Mouse (Mus musculus) mouse trophoblast stem cell (cell line): ENCODE data around the gene Apopt1.

Source experiments
- in situ Hi-C, 2 experiments: fragments of 300-500 bp; cut with MseI, MboI; formaldehyde crosslinking; loops; 2 replicates in 1 of 2; 3 replicates in 1 of 2; pipeline ENCODE4 v1.15.1; 2025

Apopt1 gene

DNA sequence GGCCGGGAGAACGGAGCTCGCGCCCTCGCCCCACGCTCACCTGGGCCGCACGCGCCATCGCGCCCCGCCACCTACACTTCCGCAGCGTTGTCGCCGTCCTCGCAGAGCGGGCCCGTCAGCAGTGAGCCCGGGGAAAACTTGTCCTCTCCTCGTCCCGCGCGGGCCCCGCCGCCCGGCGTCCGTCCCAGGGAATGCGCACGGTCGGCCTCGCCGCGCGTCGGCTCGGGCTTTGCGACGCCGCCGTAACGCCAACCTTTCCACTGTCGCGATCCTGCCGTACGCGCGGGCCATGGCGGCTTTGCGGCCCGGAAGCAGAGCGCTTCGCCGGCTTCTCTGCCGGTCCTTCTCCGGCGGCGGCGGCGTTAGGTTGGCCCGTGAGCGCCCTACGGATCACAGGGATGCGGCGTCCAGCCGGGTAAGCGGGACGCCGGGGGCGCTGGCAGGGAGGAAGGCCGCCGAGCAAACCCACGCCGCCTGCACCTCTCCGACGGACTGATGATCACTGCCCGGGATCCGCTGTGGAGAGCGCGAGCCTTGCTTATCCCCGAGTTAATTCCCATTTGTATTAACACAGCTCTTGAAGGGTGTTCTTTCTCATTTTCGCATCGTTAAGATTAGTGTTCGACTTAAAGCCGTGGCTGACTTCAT is at the start of gene Apopt1, which contains the start of gene Bag5:
TSS of gene Apopt1 (plus strand) at position 258 of the 648 bp plus-strand sequence.
TSS of gene Bag5 (minus strand) at position 254 of the 648 bp plus-strand sequence.
- in situ Hi-C loops: no loop called here

DNA sequence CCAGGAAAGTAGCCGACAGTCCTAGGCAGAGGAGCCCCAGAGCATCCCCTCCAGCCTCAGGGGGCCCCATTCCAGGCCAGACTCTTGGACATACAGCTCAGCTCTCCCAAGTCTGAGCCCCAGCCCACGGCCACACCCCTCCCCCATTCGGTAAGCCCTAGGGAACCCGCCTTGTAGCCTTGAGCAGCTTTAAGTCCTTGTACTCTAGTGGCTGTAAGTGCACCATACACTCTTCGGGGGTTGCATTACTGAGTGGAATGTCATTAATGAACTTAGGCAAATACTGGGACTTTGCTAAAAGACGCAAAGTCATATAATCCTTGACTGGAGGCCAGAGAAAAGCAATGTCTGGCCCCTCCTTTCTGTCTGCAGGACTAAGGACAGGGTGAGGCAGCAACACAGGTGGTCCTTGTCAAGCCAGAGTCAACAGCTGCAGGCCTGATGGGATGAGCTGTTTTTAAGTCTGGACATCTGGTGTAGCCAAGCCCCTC is 48.9 kb upstream of the Apopt1 start:
- in situ Hi-C loops: no loop called here

DNA sequence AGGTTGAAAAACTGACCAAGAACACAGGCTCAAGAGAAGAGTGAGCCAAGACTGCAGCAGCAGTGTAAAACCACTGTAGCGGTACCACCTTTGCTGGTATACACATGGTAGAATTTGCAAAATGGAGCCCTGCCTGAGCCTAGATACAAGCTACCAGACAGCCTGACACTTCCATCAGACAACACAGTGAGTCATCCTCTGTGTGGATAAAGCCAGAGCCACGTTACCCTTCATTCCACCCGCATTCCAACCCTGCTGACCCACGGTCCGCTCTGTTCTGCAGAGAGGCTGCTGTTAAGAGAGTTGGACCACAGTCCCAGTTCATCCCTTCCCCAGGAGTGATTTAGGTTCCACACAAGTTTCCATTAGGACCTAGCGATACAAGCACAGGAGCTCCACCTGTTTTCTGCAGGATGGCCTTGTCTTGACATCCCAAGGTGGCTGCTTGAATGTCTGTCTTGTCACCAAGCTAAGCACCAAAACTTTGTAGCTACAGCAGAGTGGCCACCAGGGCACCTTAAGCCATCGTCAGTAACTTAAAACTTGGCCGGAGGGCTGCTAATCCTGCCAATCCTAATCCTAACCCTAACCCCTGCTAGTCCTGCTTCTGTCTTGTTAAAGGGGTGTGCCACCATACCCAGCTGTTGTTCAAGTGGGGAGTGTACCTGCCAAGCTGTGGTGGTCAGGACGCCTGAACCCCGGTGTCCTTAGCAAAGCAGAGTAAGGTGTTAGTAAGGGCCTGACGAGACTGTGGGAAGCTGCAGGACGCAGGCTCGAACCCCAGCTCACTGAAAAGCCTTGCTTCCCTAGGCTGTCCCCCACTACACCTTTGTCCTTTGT is 47.8 kb upstream of the Apopt1 start:
- in situ Hi-C loops: no loop called here

DNA sequence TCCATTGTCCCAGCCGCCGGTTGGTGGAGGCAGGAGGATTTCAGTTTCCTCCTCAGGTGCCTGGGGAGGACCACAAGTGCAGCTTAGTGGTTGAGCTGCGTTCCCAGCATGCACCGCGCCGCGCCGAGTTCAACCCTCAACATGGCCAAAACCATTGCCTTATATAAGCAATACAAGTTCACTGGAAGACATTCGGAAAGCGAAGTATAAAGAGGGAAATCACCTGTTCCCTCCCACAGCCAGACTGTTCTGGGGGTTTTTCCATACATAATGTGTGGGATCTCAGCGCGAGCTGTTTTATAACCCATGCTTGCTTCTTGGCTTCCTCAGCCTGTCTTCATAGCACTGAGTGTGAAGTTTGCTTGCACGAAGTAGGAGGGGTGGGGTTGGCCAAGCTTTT is 46.7 kb upstream of the Apopt1 start:
- in situ Hi-C loops: no loop called here

DNA sequence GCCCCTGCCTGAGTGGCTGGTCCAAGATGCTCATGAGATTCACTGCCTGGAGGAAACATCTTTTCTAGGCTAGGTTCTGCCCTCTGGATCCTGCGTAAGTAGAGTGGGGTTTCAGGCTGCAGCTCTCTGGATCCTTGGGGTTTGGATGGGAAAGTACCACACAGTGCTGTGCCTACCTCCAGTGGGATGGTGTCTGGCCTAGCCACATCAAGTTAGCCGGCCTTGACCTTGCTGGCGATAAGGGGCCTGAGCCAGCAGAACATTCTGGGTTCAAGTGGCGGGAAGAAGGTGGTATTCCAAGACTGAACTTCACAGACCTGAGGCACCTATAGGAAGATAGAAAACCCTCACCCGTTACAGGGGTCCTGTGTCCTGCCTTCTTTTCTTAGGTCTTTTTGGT is 45.6 kb upstream of the Apopt1 start:
- in situ Hi-C loops: no loop called here

DNA sequence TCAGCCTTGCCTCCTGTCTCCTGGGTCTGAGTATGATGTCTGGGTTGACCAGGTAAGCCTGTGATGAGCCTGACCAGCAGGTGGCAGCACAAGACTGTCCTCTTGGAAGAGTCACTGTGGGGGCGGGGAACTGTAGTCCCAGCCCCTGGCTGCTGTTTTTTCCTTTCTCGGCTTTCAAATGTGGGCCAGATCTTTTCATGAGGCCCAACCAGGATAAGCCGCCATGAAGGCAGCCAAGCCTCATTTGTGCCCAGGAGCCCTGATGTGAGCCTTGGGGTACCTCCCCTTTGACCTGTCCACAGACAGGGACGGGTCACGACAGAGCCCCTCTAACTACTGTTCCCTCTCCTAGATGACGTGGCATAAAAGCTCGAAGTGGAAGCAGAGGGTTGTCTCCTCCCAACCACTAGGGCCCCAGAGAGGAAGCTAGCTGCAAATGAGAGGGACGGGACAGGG is 44.6 kb upstream of the Apopt1 start:
- in situ Hi-C loops: no loop called here

DNA sequence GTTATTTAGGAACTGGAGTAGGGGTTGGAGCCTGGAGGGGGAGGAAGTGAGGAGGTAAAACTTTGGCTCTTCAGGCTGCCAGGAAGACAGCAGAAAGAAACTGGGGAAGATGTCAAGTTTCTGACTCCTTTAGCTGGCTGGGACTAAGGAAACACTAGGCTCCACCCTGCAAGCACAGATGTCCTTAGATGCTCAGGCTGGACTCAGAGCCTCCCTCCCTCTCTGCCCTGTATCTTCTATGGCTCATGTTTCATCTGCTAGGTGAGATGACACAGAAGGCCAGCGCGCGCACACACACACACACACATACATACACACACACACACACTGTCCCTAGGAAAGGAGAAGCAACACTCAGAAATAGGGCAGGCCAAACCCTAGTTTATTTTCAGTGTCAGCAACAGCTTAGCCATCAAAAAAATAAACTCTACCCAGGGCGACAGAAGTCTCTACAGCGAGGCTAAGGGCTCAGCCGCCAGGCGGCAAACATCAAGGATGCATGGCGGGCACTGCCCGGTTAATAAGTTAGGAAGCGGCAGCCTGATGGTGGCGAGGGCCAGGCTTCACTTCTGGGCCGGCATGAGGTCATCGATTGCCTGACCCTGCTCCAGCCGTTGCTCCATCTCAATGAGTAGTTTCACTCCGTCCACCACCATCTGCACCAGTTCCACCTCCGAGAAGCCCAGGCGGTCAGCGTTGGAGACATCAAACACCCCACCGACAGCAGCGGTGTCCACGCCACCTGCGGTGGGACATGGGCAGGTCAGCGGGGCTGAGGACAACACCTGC is 43.9 kb upstream of the Apopt1 start:
- in situ Hi-C loops: no loop called here

DNA sequence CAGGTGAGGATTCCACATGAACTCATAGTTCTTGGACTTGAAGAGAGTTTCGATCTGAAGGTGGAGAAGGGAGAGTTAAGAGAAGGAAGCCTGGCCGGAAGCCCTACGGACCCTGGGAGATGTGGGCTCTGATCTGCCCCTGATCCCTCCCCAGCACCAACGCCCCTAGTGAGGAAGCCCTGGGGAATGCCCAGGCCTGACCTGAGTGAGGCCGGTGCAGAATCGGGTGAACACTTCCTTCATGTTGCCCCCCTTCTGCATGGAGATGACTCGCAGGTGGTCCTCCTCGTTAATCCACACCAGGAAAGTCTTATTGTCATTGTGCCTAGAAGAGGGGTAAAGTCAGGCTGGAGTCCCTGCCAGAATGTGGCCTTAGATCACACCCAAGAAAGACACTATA is 43.1 kb upstream of the Apopt1 start:
- in situ Hi-C loops: no loop called here

DNA sequence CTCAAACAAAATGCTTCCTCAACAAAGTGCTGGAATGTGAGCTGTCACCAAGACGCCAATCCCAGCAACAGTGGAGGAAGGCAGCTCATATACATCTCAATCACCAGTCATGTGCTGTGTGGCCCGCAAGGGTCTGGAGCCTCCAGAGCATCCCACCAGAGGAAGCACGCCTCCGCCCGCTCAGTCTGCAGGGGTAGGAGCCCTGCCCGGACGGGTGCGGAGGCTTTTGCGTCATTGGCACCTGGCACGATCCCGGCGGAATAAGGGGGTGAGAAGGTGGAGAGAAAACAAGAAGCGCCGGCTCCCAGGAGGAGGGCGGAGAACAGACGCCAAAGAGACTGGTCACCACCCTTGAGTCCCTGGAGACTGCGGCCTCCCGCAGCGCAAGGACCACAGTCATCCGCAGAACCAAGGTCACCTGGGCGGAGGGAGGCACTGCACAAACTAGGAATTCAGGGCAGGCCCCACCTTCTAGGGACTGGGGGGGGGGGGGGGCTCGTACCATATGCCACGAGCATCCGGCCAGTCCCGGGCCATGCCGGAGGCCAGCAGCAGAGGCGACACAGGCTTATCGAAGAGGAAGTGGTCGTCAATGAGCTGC is 42.6 kb upstream of the Apopt1 start:
- in situ Hi-C loops: no loop called here

DNA sequence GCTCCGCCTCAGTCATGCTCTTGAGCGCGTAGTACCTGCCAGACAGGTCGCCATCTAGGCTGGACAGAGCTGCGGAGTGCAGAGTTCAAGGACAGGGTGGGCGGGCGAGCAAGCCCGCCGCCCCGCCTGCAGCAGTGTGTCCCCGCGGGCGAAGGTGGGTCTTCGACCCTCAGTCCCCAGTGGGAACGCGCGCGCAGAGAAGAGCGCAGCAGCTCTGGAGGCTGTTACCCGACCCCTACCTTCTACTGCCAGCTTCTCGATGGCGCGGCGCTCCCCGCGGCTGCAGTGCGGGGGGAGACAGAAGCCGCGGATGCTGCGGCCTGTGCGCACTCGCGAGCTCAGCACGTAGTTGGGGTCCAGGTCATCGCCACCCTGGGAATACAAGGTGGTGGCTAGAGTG is 42.1 kb upstream of the Apopt1 start:
- in situ Hi-C loops: no loop called here

DNA sequence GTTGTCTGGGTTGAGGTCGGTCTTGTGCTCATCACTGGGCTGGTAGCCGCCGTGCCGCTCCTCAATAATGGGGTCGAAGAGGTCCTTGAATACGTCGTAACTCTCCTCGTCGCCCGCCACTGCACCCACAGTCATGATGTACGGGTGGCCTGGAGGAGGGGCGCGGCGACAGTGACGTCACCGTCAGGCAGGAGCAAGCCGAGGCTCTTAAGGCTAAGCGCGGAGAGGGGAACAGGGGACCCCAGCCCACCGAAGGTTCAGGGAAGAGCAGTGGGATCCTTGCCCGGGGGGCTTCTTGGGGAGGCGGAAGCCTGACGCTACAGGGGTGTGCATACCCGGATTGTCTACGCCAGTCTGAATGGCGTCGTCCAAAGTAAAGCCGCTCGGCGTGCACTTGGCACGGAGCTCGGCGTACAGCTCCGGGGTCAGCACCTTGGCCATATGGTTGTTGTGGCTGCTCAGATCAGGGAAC is 41.6 kb upstream of the Apopt1 start:
- in situ Hi-C loops: no loop called here

DNA sequence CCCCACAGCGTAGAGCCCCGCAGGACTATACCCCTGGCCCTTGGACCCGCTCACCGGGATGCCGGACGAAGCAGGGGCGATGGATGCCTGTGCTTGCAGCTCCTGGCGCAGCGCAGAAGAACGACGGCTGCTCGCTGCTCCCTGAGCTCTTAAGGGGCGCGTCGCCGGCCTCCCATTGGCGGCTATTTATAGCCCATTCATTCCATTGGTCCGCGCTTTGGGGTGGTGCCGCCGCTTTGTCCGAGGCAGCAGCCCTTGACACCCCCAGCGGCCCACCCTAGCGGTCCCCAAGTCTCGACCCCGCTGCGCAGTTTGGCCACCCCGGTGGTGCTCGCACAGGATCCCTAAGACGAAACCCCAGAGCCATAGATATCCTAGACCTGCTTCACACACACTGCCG is 40.9 kb upstream of the Apopt1 start, which contains the start of gene Ckb:
TSS of gene Ckb (minus strand) at position 163 of the 400 bp plus-strand sequence.
- in situ Hi-C loops: no loop called here

DNA sequence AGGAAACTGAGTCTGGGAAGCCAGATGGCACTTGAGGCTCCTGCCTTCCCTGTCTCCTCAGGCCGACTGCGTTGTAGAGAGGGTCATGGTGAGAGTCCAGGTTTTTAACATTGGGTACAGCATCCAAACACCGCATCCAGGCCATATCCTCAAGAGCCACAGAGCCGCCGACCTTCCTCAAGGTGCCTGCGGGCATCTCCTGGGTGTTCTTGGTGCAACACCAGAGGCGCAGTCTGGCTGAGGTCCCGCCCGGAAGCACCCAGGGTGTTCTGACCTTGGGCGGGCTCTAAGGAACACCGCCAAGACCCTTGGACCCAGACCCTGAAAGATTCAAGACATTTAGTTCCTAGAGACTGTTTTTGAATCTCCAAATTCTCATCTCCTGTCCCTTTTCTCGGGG is 40.5 kb upstream of the Apopt1 start:
- in situ Hi-C loops: no loop called here

DNA sequence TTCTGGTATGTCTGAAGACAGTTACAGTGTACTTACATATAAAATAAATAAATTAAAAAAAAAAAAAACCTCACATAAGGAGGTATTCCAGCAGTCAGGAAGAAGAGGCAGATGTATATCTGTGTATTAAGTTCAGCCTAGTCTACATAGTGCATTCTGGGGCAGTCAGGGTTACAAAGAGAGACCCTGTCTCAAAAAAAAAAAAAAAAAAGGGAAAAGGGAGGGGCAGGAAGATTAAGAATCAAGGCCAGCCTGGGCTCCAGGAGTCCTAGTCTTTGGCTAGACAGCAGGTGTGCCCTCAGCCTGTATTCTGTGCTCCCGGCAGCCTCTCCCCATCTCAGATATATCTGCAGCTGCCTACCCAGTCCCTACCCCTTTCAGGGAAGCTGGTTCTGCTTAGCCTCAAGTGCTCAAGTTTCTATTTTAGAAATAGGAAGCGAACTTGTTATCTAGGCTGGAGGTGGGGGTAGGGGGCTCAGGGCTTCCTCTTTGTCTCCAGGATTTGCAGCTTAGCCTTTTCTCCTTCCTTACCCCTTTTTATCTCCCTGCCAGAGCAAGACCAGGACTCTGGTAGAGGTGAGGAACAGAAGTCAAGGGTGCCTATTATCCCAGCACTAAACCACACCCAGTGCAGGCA is 38.1 kb upstream of the Apopt1 start:
- in situ Hi-C loops: no loop called here

DNA sequence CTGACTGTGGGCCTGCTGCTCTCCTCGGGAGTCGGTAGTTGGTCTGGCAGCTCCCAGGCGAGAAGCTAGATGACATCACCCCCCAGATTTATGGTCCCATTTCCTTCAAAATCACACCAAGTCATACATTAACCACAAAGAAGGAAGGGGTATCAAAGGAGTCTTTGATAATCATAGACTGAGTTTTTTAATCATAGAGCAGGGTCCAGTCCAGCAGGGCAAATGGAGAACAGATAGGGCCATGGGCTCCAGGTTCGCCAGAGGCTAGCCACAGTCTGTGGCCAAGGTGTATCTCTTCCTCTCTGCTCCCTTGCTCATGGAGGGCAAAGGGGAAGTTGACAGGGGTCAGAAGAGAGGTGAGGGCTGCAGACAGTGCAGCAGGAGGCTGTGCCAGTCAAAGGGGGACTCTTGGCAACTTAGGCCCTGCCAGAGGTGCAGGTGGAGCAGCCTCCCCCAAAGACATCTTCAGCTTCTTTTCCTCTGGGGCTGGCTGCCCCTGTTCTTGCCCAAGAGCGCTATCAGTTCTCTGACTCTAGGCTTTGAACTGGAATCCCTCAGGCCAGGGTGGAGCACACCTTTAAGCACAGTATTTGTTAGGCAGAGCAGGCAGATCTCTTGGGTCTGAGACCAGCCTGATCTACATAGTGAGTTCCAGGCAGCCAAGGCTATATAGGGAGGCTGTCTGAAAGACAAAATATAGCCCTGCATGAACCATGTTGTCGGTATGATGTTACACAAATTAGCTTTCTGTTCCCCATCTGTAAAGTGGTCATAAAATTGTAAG is 37.1 kb upstream of the Apopt1 start:
- in situ Hi-C loops: no loop called here

DNA sequence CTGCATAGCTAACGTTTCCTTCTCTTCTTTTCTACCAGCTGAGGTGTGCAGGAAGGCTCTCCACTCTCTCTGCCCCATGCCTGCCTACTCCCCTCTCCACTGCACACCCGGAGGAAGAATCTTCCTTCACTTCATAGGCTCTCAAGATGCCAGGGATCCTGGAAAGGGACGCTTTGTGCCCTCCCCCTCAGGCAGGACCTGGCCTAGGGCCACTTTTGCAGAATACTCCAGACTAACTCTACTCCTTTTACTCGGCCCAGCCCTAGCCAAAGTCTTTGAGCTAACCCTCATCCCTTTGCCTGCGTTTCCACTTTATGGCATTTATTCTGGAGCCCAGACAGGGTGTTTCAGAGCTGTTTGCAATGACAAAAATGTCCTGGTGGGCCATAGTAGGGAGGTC is 35.6 kb upstream of the Apopt1 start:
- in situ Hi-C loops: no loop called here

DNA sequence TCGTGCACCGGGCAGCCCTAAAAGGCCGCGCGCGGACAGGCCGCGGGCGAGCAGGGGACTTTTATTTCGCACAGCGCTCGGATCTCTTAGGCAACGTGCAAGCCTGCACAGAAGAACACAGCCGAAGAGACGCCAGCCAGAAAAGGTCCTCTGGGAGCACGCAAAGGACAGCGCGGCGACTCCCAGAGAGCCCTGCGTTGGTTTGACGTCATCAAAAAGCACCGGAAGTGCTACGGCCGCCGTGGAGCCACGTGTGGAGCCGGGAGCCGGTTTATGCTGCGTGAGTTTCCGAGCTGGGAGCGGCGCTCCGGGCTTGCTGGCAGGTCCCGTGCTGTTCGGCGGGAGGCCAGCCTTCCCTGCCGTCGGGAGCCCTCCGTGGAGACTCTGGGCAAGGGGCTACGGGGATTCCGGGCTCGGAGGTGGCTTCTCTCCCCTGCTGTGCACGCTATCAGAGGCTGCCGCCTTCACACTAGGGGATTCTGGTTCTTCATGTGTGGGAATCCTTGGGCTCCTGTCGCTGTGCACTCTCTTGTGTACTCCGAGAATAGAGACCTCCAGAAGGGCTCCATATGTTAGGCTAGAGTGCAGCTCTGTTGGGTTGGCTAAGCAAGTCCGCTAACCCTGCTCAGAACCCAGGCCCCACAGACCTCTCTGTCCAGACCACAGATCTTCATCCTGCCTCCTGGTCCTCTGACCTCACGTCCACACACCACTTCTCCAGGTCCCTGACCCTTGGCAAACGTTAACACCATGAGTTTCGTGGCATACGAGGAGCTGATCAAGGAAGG is 35.0 kb upstream of the Apopt1 start, which contains the start of gene Trmt61a:
TSS of gene Trmt61a (plus strand) at position 224 of the 788 bp plus-strand sequence.
- in situ Hi-C loops: no loop called here

DNA sequence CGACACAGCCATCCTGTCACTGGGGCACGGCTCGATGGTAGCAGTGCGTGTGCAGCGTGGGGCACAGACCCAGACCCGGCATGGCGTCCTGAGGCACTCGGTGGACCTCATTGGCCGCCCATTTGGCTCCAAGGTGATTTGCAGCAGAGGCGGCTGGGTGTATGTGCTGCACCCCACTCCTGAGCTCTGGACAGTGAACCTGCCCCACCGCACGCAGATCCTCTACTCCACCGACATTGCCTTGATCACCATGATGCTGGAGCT is 34.5 kb upstream of the Apopt1 start:
- in situ Hi-C loops: no loop called here

DNA sequence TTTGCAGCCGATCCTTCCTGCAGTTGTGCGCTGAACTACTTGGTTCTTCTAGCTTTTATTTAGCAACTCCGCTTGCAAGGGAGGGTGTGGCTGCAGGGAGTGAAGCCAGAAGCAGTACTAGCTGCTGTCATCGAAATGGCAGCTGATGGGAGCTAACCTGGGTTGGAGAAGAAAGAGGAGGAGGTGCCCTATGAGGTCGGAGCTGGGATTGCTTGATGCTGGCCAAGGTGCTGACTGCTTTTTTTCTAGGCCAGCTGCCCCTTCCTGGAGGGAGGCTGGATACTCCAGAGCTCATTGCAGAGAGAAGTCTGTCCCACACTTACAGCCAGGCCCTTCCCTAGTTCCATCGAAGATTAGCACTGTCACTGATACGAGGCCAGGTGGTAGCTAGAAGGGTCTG is 34.1 kb upstream of the Apopt1 start:
- in situ Hi-C loops: no loop called here

DNA sequence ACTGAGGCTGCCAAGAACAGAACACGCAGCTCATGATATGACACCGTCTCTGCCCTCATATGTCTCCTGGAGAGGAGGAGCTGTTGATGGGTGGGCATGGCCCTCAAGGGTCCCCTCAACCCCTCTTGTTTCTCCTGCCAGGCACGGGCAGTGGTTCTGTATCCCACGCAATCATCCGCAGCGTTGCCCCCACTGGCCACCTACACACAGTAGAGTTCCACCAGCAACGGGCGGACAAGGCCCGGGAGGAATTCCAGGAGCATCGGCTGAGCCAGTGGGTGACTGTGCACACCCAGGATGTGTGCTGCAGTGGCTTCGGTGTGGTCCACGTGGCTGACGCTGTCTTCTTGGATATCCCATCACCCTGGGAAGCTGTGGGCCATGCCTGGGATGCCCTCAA is 32.4 kb upstream of the Apopt1 start:
- in situ Hi-C loops: no loop called here
